In genomic region chr2:166108326-166108725, GRCm38 (mm10) we compare ENCODE assay signal across 8 mouse cellular contexts. TPM values are rescaled to one million over a fixed set of nuclear protein-coding genes. Genes with fewer than 3 reads are reported as not detected.
DNase-seq lines count a peak whose midpoint lies in the region; ATAC-seq and TF ChIP-seq lines count a peak whose summit lies in the region.
"Had no signal": no experiment of that assay in that cellular context is flagged by ENCODE, and none has a peak within 500 bp of the region (broad histone marks: within the 10 kb centered on the region; RNA-seq: fewer than 3 reads in every experiment).

No protein-coding gene starts in this region.

- no peak for ATAC-seq in forebrain, embryonic 11.5 days (replicated peaks; ENCODE audit: low FRiP score)

- no peak overlapping the region for H3K27ac ChIP-seq in bone marrow, adult 2 months (ENCODE audit: control insufficient read depth, insufficient read depth, low read depth, low read length, poor library complexity)
- H3K27ac ChIP-seq in forebrain, embryonic 11.5 days (ENCODE audit: low read depth, low read length): no peak overlapping the region
- H3K27ac ChIP-seq in spleen, adult 2 months (ENCODE audit: insufficient read depth, low read length): no peak overlapping the region
- H3K27ac ChIP-seq: neural tube, embryonic 13.5 days had no signal

- intact Hi-C loops in heart, postnatal 25 days (cut with DNase I): loop anchor here (1.0 to 2.0 kb wide), 3 partner anchors 46 to 456 kb away; partner anchors contain the start of gene Sulf2

- no peaks in the 10 kb centered on the region for H3K27me3 ChIP-seq in forebrain, embryonic 11.5 days (ENCODE audit: control insufficient read depth, insufficient read depth, low read length)
- no peaks in the 10 kb centered on the region for H3K27me3 ChIP-seq in spleen, adult 2 months (ENCODE audit: control insufficient read depth, insufficient read depth, low read length)
- H3K27me3 ChIP-seq: neural tube, embryonic 13.5 days had no signal

- no peaks in the 10 kb centered on the region for H3K9me3 ChIP-seq in forebrain, embryonic 11.5 days (ENCODE audit: control insufficient read depth, low read length)
- H3K9me3 ChIP-seq: neural tube, embryonic 13.5 days had no signal

- DNase-seq in MN1 (ENCODE audit: low spot score): peak; percentile 92
- peak; percentile 92 for DNase-seq in forebrain, embryonic 11.5 days (ENCODE audit: low spot score)
- DNase-seq in heart, postnatal 25 days (ENCODE audit: low spot score): peak; percentile 57
- DNase-seq in layer of hippocampus, postnatal 14 days (ENCODE audit: low spot score in 2 of 2): peak; percentile 86 to 92
- DNase-seq in lung, postnatal 4 days: peak; percentile 71 to 87
- peak; percentile 30 to 50 for DNase-seq in spleen, adult 2 months (ENCODE audit: low read depth in 1 of 2, low spot score in 2 of 2)

- 24% methylated on average over 4 of the region's 4 CpGs for WGBS in bone marrow, adult 2 months
- WGBS in forebrain, embryonic 11.5 days: 26% methylated on average over 4 of the region's 4 CpGs
- 28% methylated on average over 4 of the region's 4 CpGs for WGBS in spleen, adult 2 months

- no peak overlapping the region for H3K4me3 ChIP-seq in bone marrow, adult 2 months (replicated peaks; ENCODE audit: control insufficient read depth, low read depth, low read length)
- H3K4me3 ChIP-seq in forebrain, embryonic 11.5 days (ENCODE audit: low read depth, low read length): no peak overlapping the region
- H3K4me3 ChIP-seq in spleen, adult 2 months (ENCODE audit: extremely low read depth, insufficient read depth, insufficient read length): no peak overlapping the region
- H3K4me3 ChIP-seq: neural tube, embryonic 13.5 days had no signal

- no peaks in the 10 kb centered on the region; the same call in 1 of the 2 replicates for H3K36me3 ChIP-seq in forebrain, embryonic 11.5 days (ENCODE audit: control insufficient read depth, insufficient read depth, low read length)
- no peaks in the 10 kb centered on the region for H3K36me3 ChIP-seq in spleen, adult 2 months (ENCODE audit: control insufficient read depth, insufficient read depth, low read length)
- H3K36me3 ChIP-seq: neural tube, embryonic 13.5 days had no signal

- no peak overlapping the region for H3K4me2 ChIP-seq in forebrain, embryonic 11.5 days (ENCODE audit: low read depth, low read length, severe bottlenecking)
- H3K4me2 ChIP-seq: neural tube, embryonic 13.5 days had no signal

- TF ChIP-seq CTCF in bone marrow, adult 2 months (IDR thresholded peaks at IDR 0.05; ENCODE audit: control insufficient read depth, insufficient read depth, low read length): peak; percentile 63; the same call in 1 of the 2 replicates
- TF ChIP-seq CTCF in spleen, adult 2 months (IDR thresholded peaks at IDR 0.05; ENCODE audit: extremely low read depth, insufficient read depth, insufficient read length, insufficient replicate concordance): peak; percentile 51; the same call in 1 of the 2 replicates

- no peaks in the 10 kb centered on the region; the same call in none of the 2 replicates for H3K4me1 ChIP-seq in bone marrow, adult 2 months (ENCODE audit: control insufficient read depth, insufficient read depth, low read length)
- H3K4me1 ChIP-seq in forebrain, embryonic 11.5 days (replicated peaks; ENCODE audit: control insufficient read depth, insufficient read depth, low read length): 0 out of 2 replicates have a peak, but pooled peaks cover 2% of the 10 kb centered on the region
- H3K4me1 ChIP-seq in spleen, adult 2 months (ENCODE audit: control insufficient read depth, insufficient read depth, insufficient read length): no peaks in the 10 kb centered on the region; the same call in 1 of the 2 replicates

- no peak for TF ChIP-seq POLR2A in bone marrow, adult 2 months (IDR thresholded peaks at IDR 0.05; ENCODE audit: borderline replicate concordance, control insufficient read depth, low read depth, low read length)
- no peak for TF ChIP-seq POLR2A in spleen, adult 2 months (IDR thresholded peaks at IDR 0.05; ENCODE audit: low read depth, low read length)

- H3K9ac ChIP-seq in forebrain, embryonic 11.5 days (ENCODE audit: low read length): no peak overlapping the region
- H3K9ac ChIP-seq: neural tube, embryonic 13.5 days had no signal

RNA-seq across cellular contexts. Expression of gene Sulf2, which starts 47.1 kb away (rescaled TPM):
- 2.5 and 11.3 TPM in 2 replicates for polyA plus RNA-seq in bone marrow, adult 2 months (2011; ENCODE audit: insufficient read depth, insufficient read length, low replicate concordance, missing spikeins)
- 97.9 and 102 TPM in 2 replicates for polyA plus RNA-seq in forebrain, embryonic 11.5 days (2014; fragmentation: Nextera tagmentation; extraction: Ambion mirVana)
- total RNA-seq in heart, postnatal 25 days (2021): 10 to 100 TPM; 48.7 to 54.3 TPM
- total RNA-seq in layer of hippocampus, postnatal 14 days (2021): 100 to 1,000 TPM; 198 to 202 TPM
- polyA plus RNA-seq in spleen, adult 2 months (2012; rRNA removed): 20.0 and 24.2 TPM in 2 replicates

Comparison
In these comparisons a context has a peak if more than half of its experiments do, and no peak if none do; other contexts are left out.
1. DNase-seq: peak in every context shown above with its lines; median percentile 92 in MN1; 92 in forebrain, embryonic 11.5 days; 89 in layer of hippocampus, postnatal 14 days; 79 in lung, postnatal 4 days; 57 in heart, postnatal 25 days; 40 in spleen, adult 2 months.